Mouse (Mus musculus) kidney, postnatal 4 days (tissue): ENCODE results near the gene Smpd3.
"Not testable (repeated sequence)": the region's sequence is repeated elsewhere in the genome, so short reads cannot be mapped to it uniquely, and the experiment has no call there.

Source experiments
- DNase-seq, 2 experiments: peaks; one replicate each; pipeline ENCODE4 v3.0.0; 2021; ENCODE audit warnings: mixed read lengths in 2 of 2

Smpd3 gene

DNA sequence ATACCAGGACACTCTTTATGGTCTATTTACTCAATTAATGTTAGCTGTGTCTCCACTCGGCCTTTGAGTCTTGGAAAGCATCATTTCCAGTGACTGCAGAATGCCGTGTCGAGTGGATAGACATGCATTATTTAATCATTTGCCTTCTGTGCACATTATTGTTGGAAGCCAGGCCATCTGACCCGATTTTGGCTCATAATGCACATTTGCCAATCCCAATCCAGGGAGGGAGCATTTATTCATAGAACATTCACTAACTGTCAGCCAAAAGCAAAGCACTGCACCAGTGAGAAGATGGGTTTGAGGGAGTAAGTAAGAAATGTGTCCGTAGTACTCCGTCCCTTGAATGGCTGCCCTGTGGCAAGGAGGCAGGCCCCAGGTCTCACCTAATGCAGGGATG, 17.8 kb downstream of the Smpd3 start:
- DNase-seq: no peak

DNA sequence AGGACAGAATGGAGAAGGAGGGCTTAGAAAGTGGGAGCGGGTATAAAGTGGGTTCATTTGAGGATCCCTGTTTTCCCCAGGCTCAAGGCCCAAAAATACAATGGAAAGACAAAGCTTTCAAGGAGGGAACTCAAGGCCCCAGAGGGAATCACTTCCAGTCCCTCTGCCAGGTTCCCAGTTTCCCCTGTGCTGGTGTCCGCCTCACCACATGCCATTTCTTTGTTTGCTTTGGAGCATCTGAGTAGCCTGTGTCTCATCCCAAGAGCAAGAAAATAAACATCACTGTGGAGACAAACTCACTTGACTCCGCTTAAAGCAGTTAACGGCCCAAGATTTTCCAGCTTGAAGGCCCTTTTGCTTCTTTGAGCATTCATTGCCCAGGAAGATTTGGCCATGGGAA, 20.7 kb downstream of the Smpd3 start:
- DNase-seq: no peak

DNA sequence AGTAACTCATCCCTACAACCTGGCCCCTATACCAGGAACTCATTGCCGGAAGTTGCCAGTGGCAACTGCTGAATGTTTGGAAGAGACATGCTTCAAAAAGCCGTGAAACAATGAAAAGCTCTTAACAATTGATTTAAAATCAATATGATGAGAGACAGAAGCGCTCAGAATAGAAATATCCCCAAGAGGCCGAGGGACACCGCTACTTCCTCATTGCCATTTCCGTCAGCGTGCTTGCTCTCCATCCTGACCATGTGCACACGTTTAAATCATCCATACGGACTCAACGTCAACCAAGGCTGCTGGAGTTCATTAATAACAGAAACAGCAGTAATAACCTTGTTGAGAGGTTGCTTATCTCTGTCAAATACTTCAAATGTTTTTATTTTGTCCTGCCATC, 21.3 kb downstream of the Smpd3 start:
- no peak for DNase-seq

DNA sequence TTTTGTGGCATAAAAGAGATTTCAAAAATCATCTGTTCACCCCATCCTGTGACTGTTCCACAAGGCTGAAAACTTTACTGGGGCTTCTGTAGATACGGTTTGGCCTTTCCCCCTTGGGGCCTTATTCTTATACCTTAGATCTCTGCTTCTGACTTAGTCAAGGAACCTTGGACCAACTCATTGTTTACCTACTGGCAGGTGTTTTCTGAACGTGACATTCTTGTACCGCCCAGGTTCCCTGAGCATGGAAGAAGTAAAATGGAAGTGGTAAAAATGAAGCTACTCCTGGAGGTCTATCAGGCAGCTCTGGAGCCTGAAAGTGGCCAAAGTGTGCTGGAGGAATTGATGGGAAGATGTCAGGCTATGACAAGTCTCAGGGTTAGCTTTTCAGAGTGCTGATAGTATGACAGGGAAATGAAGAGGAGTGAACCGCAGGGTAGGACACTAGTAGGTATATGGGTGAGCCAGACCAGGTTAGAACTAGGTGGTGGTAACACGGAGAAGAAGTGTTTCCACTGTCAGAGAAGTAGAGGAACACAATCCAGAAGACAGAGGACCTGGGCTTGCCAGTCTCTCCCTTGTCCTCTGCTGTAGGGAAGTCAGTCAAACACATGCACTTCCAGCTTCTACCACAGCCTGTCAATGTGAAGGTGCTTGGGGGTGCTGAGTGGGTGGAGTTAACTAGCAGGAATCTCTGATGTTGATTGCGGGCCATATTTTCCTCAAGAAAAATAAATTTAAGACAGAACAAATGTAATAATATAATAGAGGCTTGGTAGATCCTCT, 22.2 kb downstream of the Smpd3 start:
- no peak for DNase-seq

DNA sequence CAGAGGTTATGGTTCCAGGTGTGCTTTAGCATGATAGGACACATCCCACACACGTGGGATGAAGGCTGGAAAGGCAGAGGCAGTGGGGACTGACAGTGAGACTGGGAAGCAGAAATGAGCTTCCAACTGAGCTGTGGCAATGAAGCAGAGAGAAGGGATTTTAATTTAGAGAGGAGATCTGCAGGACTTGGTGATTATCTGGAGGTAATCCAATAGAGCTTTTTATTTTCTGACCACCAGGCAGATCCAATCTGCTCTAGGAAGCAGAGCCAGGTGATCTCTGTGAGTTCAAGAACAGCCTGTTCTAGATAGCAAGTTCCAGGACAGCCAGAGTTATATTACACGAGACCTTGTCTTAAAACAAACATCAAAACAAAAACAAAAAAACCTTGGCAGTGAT, 24.0 kb downstream of the Smpd3 start:
- DNase-seq: no peak

DNA sequence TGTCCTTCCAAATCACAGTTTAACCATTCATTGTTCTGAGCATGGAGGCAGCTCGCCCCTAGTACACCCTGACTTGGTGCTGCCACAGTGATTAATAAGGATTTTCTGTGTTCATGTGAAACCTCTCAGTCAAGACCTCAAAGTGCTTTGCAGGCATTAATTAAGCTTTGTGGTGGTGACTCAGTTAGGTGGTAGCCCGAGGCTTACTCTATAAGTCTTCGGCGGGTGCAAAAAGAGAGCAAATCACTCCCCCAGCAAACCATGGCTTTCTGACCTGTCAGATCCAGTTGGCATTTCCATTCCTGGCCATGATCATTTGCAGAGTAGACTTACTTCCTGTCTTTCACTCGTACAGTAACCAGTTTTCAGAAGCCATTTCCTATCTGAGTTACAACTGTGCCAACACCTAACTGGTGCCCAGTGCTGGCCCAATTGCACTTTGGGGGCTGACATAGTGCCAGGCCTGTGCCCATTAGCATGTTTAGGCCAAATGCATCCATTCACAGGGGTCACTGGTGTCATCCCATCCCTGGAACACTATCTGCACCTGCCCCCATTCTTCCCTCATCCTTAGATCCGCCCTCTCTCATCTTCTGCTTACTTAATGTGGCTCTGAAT, 24.6 kb downstream of the Smpd3 start:
- no peak for DNase-seq

DNA sequence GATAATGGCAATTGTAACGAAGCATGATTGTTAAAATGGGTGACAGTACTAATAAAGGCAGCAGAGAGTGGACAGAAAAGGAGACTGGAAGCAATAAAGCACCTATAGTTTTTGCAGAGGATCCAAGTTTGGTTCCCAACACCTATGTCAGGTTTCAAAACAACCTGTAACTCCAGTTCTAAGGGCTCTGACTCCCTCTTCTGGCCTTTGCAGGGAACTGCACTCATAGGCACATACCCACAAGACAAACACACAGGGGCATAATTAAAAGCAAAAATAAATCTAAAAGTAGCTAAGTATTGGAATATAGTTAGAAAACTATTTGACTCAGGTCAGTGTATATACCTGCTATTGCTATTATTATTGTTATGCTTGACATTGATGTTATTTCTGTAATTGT, 25.8 kb downstream of the Smpd3 start:
- DNase-seq: no peak

DNA sequence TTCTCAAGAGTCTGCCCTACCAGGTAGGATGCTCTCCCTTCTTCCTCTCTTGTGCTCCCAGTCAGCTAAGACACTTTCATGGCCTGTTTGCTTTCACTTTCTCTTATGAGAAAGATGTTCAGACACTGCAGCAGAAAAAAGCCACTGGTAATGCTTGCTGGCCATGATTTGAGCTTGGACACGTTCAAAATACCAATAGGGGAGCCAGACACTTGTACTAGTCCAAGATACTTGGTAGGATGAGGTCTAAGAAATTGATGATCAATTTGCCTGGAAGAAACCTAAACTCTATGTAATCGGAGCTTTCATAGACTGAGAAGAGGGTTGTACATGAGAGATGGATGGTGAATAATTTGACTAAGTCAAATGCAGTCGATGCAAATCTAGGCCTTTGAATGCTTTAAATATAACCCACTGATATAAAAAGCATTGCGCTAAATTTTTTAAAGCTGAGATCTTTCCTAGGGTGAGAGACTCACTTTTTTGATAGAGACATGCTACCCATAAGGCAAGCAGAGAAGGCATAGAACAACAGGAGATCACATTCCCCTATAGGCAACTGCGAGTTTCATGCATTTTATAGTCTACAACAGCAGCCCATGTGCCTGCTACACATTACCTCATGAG, 27.6 kb downstream of the Smpd3 start:
- DNase-seq: no peak

DNA sequence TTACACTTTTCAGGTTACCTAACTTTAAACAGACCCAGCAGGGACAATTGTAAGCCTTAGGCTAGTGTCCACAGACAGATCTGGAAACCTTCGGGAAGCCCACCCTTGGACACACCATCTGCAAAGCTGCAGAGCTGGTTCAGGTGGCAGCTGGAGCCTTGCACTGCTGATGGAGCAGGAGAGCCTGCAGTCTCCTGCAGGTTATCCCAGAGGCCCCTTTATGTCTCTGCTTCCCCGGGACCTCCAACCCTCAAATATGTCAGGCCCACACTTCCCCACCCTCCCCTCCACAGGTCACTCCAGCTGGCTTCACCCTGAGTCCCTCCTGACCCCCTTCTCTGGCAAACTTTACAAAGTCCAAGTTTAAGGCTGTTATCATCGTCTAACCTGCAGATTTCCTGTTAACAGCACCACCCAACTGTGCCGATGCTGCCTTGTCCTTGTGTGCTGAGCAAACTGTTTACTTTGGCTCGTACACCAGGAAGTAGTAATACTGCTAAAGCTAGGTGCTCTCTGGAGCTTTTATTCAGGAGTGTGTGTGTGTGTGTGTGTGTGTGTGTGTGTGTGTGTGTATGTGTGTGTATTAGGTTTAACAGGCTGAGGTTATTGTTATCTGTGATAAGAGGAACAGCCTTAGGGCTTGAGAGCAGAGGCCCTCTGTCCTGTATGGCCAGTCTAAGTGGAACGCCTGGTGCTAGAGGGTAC, 29.6 kb downstream of the Smpd3 start:
- DNase-seq: peak; percentile 22 to 32

DNA sequence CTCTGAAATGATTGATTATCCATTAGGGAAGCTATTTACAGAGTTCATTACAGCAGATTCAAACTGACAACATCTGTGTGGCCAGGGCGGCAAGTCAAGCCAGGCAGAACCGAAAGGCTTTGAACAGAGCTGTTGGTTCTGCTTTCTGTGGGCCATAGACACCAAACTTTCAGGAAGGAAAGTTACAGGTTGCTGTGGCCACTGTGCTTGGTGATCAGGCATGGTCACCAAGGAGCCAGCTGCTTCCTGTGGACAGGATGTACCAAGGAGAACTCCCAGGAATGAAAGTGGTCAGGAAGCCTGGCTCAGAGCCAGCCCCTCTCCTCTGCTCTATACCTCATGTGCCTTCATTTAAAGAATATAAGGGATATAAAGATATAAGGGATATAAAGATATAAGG, 30.2 kb downstream of the Smpd3 start:
- peak; percentile 25 to 41 for DNase-seq

DNA sequence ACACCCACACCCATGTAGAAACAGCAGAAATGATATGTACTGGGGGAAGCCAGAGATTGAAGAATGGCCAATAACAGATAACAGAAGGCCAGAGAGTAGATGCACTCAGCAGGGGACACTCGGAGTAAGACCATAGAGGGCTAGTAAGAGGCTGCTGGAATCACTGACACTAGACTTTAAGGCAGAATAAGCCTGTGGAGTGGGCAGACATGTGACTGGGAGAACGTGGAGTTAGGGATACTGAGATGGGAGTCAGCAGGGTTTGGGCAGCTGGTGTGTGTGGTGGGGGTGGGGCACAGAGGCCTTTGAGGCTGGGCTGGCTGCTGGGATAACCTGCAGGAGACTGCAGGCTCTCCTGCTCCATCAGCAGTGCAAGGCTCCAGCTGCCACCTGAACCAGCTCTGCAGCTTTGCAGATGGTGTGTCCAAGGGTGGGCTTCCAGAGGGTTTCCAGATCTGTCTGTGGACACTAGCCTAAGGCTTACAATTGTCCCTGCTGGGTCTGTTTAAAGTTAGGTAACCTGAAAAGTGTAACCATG, 31.0 kb downstream of the Smpd3 start:
- not testable (repeated sequence) for DNase-seq

DNA sequence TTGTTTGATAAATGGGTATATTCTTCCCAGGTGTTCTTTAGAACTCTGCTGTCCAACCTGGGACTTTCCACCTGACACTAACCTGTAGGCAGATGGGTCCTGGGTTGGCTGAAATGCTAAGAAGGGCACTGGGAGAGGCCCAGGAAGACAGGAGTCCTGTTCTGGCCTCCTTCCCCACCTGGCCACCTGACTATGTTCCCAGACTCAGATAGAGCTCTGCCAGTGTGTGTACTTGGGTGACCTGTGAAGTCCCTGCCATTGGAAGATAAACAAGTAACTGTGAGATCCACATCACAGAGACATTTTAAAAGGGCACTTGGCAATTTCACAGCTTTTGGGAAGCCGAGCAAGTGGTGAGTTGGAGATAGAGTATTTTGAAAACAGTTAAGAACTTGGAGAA, 31.7 kb downstream of the Smpd3 start:
- DNase-seq: no peak

DNA sequence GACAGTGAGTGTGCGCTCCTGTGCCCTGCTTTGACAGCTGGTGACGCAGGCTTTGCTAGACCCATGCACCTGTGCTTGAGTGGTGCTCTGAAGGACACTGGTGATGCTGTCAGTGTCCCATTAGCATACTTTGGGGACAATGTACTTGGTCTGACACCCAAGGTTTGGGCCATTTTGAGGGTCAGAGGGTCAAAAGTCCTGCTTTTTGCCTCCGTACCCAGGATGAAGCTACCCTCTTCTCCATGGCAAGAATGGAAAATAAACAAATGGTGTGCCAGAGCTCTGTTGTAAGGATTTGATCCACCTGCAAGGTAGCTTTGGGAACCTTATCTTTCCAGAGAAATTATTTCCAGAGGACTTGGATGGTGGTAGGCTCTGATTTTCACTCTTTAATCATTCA, 32.5 kb downstream of the Smpd3 start:
- DNase-seq: no peak

DNA sequence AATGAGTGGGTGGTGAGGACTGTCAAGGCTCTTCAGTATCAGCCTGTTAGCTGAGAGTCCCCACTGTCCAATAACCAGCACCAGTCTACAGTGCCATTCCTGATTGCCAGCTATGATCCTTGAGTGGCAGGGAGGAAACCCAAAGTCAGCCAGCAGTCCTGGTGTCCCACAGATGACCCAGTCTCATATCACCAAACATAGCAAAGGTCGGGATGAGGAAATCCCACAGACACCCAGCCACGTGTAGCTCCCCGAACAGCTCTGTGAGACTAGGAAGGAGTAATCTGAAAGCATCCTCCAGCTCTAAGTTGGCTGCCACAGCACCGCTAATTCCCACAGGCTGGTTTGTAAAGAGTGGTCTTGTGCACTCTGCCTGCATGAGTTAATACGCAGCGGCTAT, 33.5 kb downstream of the Smpd3 start:
- no peak for DNase-seq

DNA sequence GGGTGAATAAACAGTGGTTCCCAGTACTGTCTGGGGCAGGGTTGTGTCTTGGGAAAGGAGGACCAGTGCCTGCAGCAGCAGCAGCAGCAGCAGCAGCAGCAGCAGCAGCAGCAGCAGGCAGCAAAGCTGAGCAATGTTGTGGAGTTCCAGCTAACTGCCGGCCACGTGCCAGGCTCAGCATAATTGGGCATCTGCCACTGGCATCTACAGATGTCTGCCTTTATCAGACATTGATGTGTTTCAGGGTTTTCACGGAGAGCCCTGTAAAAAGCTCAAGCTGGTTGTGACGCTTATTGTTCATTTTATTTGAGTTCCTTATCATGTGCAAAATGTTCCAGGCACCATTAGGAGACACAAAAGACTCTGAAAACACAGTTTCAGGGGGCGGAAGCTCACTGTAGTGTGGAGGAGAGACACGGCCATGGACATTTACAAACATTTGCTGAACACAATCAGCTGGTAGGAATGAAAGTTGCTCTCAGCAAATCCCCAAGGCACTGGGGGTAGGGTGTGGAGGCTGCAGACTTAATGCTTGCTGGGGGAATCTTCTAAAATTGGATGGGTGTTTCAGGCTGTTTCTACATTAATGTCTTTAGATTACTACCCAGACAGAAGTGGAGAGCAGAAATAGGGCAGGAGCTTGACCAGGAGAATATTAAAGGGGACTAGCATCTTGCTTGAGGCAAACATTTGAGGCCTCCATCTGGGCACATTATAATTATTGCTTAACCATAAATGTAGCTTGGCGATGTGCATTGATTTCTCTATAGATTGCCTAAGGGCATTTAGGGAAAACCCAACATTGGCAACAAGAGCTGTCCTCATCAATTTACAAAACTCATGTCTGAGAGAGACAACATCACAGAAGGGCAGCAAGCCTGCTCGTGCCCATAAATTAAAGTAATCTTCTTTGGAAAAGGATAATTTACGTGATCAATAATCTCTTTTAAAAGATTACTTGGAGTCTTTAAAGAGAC, 36.8 kb downstream of the Smpd3 start:
- DNase-seq: no peak

DNA sequence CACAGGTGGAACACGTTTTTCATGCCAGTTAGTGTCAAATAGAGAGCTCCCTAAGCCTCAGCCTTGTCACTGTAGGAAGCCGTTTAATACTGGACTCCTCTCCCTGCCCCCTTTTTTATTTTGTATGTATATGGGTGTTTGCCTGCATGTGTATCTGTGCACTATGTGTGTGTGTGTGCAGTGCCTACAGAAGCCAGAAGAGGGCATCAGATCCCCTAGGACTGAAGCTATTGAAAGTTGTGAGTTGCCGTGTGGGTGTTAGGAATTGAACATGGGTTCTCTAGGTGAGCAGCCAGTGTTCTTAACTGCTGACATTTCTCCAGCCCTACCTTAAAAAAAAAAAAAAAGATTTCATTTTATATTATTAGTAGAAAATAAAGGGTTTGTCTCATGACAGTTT, 38.1 kb downstream of the Smpd3 start:
- no peak for DNase-seq

DNA sequence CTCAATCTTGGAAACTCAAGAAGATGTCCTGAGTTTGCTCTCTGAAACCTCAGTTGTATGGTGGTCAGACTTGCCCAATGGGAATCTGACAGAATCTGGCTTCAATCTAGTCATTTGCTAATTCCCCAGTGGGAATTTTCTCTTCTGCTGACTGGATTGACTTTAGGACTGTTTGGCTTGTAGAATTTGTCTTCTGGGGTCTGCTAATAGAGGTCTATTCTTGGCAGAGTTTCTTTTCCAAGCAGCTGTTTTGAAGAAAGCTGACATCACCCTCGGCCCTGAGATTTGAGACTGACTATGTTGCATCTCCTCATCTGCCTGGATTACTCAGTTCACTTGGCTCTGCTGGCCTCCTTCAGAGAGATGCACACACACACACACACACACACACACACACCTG, 38.9 kb downstream of the Smpd3 start:
- DNase-seq: no peak

DNA sequence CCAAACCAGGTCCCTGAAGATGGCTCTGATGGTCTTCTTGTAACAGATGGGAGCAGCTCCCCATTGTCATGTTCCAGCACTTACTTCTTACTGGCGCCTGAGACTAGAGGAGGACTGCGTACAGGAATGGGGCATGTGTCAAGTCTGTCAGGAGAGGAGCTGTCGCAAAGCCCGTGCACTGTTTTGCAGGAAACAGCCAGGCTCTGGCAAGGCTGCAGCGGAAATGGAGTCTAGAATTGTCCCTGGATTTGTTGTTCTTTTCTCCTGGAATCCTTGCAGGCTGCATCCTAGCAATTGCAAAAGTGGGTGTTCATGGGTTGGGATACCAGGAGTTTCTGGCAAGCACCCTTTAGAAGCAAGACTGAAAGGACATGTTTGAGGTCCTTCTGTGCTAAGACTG, 39.5 kb downstream of the Smpd3 start:
- DNase-seq: peak; percentile 32 to 60

DNA sequence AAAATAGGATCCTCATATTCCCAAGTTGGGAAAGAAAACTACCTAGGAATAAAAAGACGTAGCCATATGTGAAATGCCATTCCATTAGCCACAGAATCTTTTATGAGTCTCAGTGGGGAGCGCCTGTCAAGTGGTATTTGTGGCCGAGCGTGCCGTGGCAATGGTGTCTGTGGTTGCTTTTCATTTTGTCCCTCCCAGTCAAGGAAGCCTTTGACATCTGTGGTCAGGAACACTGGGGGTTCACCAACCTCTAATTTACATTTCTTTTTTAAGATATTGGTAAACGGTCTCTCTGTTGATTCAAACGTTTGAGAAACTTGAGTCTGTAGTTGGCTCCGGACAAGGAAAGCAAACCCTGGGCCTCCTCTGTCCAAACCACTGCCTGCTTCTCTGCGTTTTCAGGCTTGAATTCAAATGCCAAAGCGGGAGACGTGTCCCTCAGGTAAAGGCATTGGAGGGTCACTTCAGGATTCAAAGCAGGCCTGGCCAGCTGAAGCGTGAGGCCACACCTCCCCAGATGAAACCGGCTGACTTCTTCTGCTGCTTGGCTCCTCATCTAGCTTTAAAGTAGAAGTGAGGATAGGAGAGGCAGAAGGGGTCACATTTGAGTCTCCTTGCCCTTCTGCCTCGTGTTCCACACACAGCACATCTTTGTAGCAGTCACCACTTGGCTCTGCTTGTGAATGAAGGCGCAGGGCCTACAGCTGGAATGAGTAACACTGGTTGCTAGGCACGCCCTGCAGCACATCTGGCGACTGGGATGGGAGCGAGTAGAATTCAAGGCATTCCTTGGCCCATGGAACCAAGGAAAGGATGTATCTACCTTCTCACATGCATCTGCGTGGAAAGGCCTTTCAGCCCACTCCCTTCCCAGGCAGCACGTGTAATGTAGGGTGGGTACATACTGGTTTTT, 45.0 kb downstream of the Smpd3 start:
- DNase-seq: no peak

DNA sequence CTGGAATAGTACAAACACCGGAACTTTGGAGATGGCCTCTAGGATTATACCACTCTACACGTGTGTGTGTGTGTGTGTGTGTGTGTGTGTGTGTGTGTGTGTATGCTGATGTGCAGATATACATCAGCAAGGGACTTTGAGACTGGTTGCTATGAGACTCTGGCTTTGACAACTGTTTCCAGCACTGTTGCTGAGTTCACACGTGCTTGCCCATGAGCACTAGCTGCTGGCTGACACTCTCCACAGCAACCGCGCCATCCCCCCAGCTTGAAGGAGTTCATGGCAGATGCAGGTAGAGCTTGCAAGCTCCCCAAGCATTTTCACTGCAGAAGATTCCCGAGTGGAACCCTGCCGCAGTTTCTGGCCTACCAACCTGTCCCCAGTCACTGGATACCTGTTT, 48.3 kb downstream of the Smpd3 start:
- no peak for DNase-seq

DNA sequence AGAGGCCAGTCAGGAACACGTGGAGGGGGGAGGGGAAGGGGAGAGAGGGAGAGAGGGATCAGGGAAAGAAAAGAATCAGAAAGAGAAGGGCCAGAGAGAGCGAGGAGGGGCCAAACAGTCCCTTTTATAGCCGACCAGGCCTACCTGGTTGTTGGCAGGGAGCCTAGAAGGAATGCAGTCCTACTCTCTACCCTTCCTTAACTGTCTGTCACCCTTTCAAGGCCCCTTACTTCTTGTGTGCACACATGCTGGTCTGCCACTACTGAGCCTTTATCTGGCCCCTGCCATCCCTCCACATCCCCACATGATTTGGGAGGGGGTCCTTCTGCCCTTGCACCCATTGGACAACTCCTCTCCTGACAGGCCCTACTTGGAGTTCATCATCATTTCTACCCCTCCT, 49.1 kb downstream of the Smpd3 start:
- no peak for DNase-seq
